Mouse (Mus musculus) heart, postnatal 0 days (tissue): ENCODE results near the gene Tnrc6c.

Experiments used
- CTCF ChIP-seq: IDR thresholded peaks from 2 replicates; pipeline ENCODE4 v1.5.1; 2016; ENCODE audit warnings: antibody characterized with exemption, control low read depth, low read depth
- EP300 ChIP-seq: IDR thresholded peaks from 2 replicates; pipeline ENCODE4 v1.6.1; 2016; ENCODE audit warnings: antibody characterized with exemption, low read depth

DNA sequence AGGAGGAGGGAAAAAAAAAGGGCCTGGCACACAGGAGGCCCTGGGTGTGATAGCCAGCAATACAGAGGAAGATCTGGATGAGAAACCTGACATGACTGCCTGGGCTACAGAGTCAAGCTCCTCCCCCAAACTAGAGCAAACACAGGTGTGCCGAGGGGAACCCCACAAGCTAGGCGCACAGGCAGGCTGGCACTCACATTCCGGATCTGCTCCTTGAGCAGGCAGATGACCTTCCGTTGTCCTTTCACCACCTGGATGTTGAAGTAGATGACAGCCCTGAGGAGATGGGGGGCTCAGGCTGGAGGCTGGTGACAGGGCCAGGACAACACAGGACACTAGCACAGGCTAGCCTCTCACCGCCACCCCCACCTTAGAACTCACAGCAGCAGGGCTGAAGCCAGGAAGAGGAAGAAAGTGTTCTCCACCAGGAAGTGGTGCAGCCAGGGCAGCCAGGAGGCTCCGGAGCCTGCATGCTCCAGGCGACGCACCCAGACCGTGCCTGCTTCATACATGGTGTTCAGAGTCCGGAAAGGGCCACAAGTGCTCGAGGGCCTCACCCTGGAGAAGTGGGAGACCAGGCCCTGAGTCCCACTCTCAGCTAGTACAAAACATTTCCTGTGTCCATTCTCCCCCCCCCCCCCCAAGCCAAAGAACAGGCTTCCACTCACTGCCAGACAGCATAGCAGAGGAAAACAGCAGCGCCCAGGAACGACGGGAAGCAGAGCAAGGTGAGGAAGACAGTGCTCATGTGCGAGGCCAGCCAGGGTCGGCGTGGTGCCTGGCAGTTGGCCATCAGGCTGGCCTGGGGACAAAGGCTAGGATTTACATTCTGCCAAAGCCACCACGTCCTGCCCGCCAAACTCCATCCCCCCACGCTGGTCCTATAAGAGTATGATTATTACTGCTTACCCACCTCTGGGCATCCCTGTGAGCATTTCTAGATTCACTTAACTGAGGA is 114.9 kb downstream of the Tnrc6c start:
- no peak for TF ChIP-seq EP300
- no peak for TF ChIP-seq CTCF
